ENCODE assay signal across 27 mouse cellular contexts in genomic region chr17:24821351-24822280, GRCm38 (mm10). TPM values are rescaled to one million over a fixed set of nuclear protein-coding genes. Genes with fewer than 3 reads are reported as not detected.
A peak's percentile ranks its signal among the peaks of the same experiment; 100 is the strongest.
DNase-seq lines count a peak whose midpoint lies in the region; TF ChIP-seq lines count a peak whose summit lies in the region.
"Had no signal": no experiment of that assay in that cellular context is flagged by ENCODE, and none has a peak within 500 bp of the region (broad histone marks: within the 10 kb centered on the region; RNA-seq: fewer than 3 reads in every experiment).

No protein-coding gene starts in this region.

- peak overlapping the region; percentile 98 for H3K27ac ChIP-seq in liver, adult 2 months (replicated peaks; ENCODE audit: insufficient read depth, low read depth, low read length)
- 0 out of 2 replicates have a peak overlapping the region, but pooled peaks have one; percentile 23 for H3K27ac ChIP-seq in brown adipose tissue, adult 24 weeks (replicated peaks; ENCODE audit: low read depth, low read length)
- H3K27ac ChIP-seq: embryonic facial prominence, embryonic 13.5 days; forebrain, embryonic 15.5 days; hindbrain, embryonic 14.5 days; intestine, embryonic 15.5 days; limb, embryonic 12.5 days; liver, embryonic 15.5 days; midbrain, embryonic 12.5 days had no signal

- H3K4me1 ChIP-seq in liver, adult 2 months (ENCODE audit: control insufficient read depth, insufficient read depth, low read length) = peaks cover 31% of the 10 kb centered on the region
- no peaks in the 10 kb centered on the region for H3K4me1 ChIP-seq in brown adipose tissue, adult 24 weeks (ENCODE audit: control insufficient read depth, insufficient read depth, insufficient read length, low read length)
- H3K4me1 ChIP-seq: embryonic facial prominence, embryonic 13.5 days; forebrain, embryonic 15.5 days; intestine, embryonic 15.5 days; limb, embryonic 12.5 days; liver, embryonic 15.5 days; midbrain, embryonic 12.5 days had no signal

- TF ChIP-seq POLR2A in liver, adult 2 months (IDR thresholded peaks at IDR 0.05; ENCODE audit: extremely low read depth, insufficient read depth, low read length) = no peak

- no peaks in the 10 kb centered on the region for H3K36me3 ChIP-seq in liver, adult 2 months (ENCODE audit: control insufficient read depth, insufficient read depth, low read length)
- H3K36me3 ChIP-seq: embryonic facial prominence, embryonic 13.5 days; forebrain, embryonic 15.5 days; intestine, embryonic 15.5 days; limb, embryonic 12.5 days; liver, embryonic 15.5 days; midbrain, embryonic 12.5 days had no signal

- H3K9ac ChIP-seq in liver, adult 2 months (ENCODE audit: low read depth, low read length) = peak overlapping the region; percentile 73
- H3K9ac ChIP-seq: embryonic facial prominence, embryonic 13.5 days; forebrain, embryonic 15.5 days; hindbrain, embryonic 14.5 days; intestine, embryonic 15.5 days; limb, embryonic 12.5 days; liver, embryonic 15.5 days; midbrain, embryonic 12.5 days had no signal

- peak; percentile 22 for DNase-seq in gastrocnemius, adult 18-20 months (ENCODE audit: low spot score)
- no peak for DNase-seq in gastrocnemius, postnatal 10 days
- peak; percentile 99 for DNase-seq in liver, adult 2 months (ENCODE audit: extremely low read depth, low read depth, low spot score)
- DNase-seq in liver = no peak
- no peak for DNase-seq in thymus, adult 18-20 months
- no peak for DNase-seq in cerebellum, adult 11-12 months
- DNase-seq: cerebellum, adult 9-11 months; heart, postnatal 36 days; thymus, postnatal 25 days had no signal

- no peaks in the 10 kb centered on the region for H3K27me3 ChIP-seq in liver, adult 2 months (ENCODE audit: control insufficient read depth, insufficient read depth, low read length)
- H3K27me3 ChIP-seq: forebrain, embryonic 15.5 days; intestine, embryonic 15.5 days had no signal

- no peaks in the 10 kb centered on the region for H3K79me2 ChIP-seq in liver, adult 2 months (ENCODE audit: control insufficient read depth, insufficient read depth, low read length)

- no peak for TF ChIP-seq CTCF in liver, adult 2 months (IDR thresholded peaks at IDR 0.05; ENCODE audit: low read depth, low read length)

- peak overlapping the region; percentile 11; the same call in 1 of the 2 replicates for H3K4me3 ChIP-seq in liver, adult 2 months (ENCODE audit: insufficient read depth, low read depth, low read length)
- H3K4me3 ChIP-seq in brown adipose tissue, adult 24 weeks (ENCODE audit: insufficient read depth, low read depth, low read length) = no peak overlapping the region
- H3K4me3 ChIP-seq: embryonic facial prominence, embryonic 13.5 days; forebrain, embryonic 15.5 days; intestine, embryonic 15.5 days; limb, embryonic 12.5 days; liver, embryonic 15.5 days; midbrain, embryonic 12.5 days had no signal

- WGBS in liver, adult 2 months = 11% methylated on average over 3 of the region's 3 CpGs

RNA-seq across cellular contexts. Expression of gene Meiob, which starts 17.5 kb away (rescaled TPM):
- total RNA-seq in gastrocnemius, adult 18-20 months (2021) = not detected
- total RNA-seq in gastrocnemius, postnatal 10 days (2021) = not detected
- total RNA-seq in liver, adult 2 months (2014; rRNA removed) = 4.9 and 6.7 TPM in 2 replicates
- 0.59 and 0.75 TPM in 2 replicates for polyA plus RNA-seq in liver, adult 2 months (2012; rRNA removed)
- polyA plus RNA-seq in brown adipose tissue, adult 24 weeks (2012; ENCODE audit: insufficient read depth, insufficient read length, missing spikeins) = 1.4 and 1.9 TPM in 2 replicates
- total RNA-seq: heart, postnatal 36 days; layer of hippocampus, adult 18-20 months; layer of hippocampus, postnatal 25 days; left cerebral cortex, postnatal 10 days; megakaryocyte progenitor cell, adult 5-6 weeks; monocyte, adult 5-6 weeks had no signal
- polyA plus RNA-seq: embryonic facial prominence, embryonic 13.5 days; forebrain, embryonic 15.5 days; heart, embryonic 14.5 days; hindbrain, embryonic 14.5 days; intestine, embryonic 15.5 days; limb, embryonic 12.5 days; lung, postnatal 0 days; midbrain, embryonic 12.5 days; neural tube, embryonic 11.5 days; small intestine, adult 2 months had no signal

RNA-seq across cellular contexts. Expression of gene Hagh, which starts 18.3 kb away (rescaled TPM):
- 10 to 100 TPM; 67.9 to 72.7 TPM for total RNA-seq in gastrocnemius, adult 18-20 months (2021)
- 10 to 100 TPM; 78.0 to 86.1 TPM for total RNA-seq in gastrocnemius, postnatal 10 days (2021)
- 855 and 1,003 TPM in 2 replicates for total RNA-seq in liver, adult 2 months (2014; rRNA removed)
- polyA plus RNA-seq in liver, adult 2 months (2012; rRNA removed) = 900 and 1,325 TPM in 2 replicates
- polyA plus RNA-seq in brown adipose tissue, adult 24 weeks (2012; ENCODE audit: insufficient read depth, insufficient read length, missing spikeins) = 174 and 180 TPM in 2 replicates

RNA-seq across cellular contexts. Expression of gene Fahd1, which starts 28.5 kb away (rescaled TPM):
- 10 to 100 TPM; 45.2 to 48.3 TPM for total RNA-seq in gastrocnemius, adult 18-20 months (2021)
- 10 to 100 TPM; 30.7 to 33.6 TPM for total RNA-seq in gastrocnemius, postnatal 10 days (2021)
- total RNA-seq in liver, adult 2 months (2014; rRNA removed) = 49.5 and 61.3 TPM in 2 replicates
- 55.7 and 61.8 TPM in 2 replicates for polyA plus RNA-seq in liver, adult 2 months (2012; rRNA removed)
- polyA plus RNA-seq in brown adipose tissue, adult 24 weeks (2012; ENCODE audit: insufficient read depth, insufficient read length, missing spikeins) = 73.7 and 89.2 TPM in 2 replicates

RNA-seq across cellular contexts. Expression of gene Igfals, which starts 44.2 kb away (rescaled TPM):
- 1 to 10 TPM; 2.2 to 2.6 TPM for total RNA-seq in gastrocnemius, adult 18-20 months (2021)
- total RNA-seq in gastrocnemius, postnatal 10 days (2021) = 1 to 10 TPM; 3.6 to 7.0 TPM
- total RNA-seq in liver, adult 2 months (2014; rRNA removed) = 112 and 127 TPM in 2 replicates
- 369 and 402 TPM in 2 replicates for polyA plus RNA-seq in liver, adult 2 months (2012; rRNA removed)
- 2.0 and 2.4 TPM in 2 replicates for polyA plus RNA-seq in brown adipose tissue, adult 24 weeks (2012; ENCODE audit: insufficient read depth, insufficient read length, missing spikeins)
- total RNA-seq: layer of hippocampus, adult 18-20 months; layer of hippocampus, postnatal 25 days; megakaryocyte progenitor cell, adult 5-6 weeks; MEL; monocyte, adult 5-6 weeks had no signal
- polyA plus RNA-seq: heart, embryonic 14.5 days had no signal

Comparison
In these comparisons a context has a peak if more than half of its experiments do, and no peak if none do; other contexts are left out.
1. DNase-seq: peak in gastrocnemius, adult 18-20 months (single experiment) and liver, adult 2 months (single experiment); none in gastrocnemius, postnatal 10 days (single experiment), liver (single experiment), thymus, adult 18-20 months (0 of 2) and cerebellum, adult 11-12 months (single experiment).